Mouse (Mus musculus): ENCODE results near the gene Akap8.

Akap8 gene

DNA sequence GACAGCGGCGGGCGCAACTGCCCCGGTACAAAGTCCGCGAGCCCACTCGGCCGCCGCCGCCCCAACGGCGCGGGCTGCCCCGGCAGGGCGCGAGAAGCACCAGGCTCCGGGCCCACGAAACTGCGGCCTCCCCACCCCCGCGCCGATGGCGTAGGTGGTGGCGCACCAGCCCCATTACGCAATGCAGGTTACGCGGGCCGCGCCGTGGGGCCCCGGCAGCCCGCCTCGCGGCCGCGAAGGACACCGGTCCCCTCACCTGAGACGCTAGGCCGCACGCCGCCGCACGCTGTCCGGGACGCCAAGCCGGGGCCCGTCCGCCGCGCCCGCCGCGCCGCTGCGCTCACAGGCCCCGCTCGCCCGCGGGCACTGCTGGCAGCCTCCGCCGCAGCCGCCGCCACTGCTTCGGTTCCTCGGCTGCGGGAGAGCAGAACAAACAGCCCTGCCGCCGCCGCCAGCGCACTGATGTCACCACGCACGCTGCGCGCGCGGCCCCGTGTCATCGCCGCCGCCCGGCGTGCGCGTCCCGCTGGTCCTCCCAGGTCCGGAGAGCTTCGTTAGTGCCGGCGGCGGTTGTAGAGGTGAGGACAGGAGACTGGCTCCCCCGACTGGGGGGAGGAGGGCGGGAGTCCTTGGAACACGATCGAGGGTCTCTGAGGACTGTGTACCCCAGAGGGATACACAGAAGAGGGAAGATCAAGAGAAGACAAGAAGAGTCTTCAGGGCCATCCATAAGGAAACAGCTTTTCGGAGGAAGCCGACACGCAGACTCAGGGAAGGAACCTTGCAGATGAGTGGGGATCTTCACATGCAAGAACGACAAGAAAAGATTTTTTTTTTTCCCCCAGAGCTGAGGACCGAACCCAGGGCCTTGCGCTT lies 36.5 kb downstream of the Akap8 start, which contains the start of gene Brd4:
TSS of gene Brd4 (minus strand) at position 461 of the 876 bp plus-strand sequence.
- DNase-seq (ENCODE audit: low read depth, low spot score), result peak; percentile 87

DNA sequence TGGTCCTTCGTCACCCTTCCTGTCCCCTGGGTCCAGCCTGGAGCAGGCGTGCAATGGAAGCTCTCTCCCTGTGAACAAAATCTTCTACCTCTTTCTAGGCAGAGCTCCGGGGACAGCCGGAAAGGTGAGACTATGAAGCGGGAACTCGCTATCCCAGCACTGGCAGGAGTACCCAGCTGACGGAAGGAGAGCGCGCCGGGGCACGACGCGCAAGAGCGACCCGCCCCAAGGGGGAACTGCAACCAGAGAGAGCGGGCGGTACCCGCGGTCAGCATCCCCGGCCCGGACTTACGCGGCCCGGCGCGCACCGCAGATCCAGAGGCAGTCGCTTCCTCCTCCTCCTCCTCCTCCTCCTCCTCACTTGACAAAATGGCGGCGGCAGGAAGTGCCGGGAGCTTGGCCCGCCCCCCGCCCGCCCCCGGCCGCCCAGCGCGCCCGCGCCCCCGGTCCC lies 37.2 kb downstream of the Akap8 start:
- DNase-seq (ENCODE audit: low read depth, low spot score), result peak; percentile 32

DNA sequence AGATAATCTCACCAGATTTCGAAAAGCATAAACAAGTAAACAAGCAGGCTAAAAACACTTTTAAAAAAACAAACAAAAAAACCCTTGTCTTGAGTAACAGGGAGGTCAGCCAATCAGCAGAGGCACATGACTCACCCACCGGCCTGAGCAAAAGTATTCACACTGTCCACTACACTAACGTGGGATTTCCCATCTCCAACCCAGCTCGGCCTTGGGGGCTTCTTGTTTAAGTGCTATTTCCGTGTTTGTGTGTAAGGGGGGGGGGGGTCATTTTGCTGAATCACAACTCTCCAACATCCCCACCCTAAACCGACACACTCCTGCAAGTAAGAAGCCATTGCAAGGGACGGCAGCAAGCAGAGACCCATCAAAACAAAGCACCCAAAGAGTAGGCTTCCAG lies 37.7 kb downstream of the Akap8 start:
- DNase-seq (ENCODE audit: low read depth, low spot score), result peak; percentile 1

DNA sequence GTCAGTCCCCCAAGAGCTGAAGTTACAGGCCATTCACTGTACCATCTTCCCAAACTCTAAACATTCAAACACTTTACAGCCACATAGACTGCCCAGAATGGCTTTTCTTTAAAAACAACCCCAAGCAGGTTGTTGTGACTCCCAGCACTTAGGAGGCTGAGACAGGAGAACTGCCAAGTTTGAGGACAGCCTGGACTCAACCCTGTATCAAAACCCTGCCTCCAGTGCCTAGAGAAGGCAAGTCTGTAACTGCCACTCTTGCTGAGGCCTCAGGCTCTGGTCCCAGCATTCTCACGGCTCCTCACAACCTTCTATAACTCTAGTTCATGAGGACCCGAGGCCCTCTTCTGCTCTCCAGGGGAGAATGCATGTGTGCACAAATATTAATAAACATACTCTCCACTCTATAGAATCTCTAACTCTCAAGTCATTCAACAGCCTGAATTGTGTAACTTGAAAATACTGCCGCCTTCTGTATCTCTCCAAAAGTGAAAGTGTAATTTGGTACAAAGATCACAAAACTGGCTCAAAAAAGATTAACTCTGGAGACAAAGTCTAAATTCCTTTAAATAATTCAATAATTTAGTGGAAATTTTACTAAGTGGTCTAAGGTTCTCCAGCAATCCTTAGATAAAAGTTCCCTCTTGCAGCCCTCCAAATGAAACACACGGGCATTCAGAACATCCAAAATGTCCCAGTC lies 39.3 kb downstream of the Akap8 start:
- no peak for DNase-seq (ENCODE audit: low read depth, low spot score)

DNA sequence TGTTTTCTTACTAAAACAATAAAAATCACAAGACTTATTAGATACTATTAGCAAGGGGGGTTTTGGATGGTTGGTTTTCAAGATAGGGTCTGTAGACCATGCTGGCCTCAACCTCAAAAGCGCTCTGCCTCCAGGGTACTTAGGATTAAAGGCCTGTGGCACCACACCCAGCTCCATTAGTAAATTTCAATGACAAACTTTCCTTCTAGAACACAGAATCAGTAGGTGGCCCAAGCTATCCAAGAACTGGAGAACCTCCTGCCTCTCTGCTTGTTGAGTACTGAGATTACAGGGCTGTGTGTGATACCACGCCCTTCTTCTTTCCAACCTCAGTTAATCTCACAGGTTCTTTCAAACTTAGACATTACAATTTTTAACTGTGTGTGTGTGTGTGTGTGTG lies 39.9 kb downstream of the Akap8 start:
- DNase-seq (ENCODE audit: low read depth, low spot score), result no peak

DNA sequence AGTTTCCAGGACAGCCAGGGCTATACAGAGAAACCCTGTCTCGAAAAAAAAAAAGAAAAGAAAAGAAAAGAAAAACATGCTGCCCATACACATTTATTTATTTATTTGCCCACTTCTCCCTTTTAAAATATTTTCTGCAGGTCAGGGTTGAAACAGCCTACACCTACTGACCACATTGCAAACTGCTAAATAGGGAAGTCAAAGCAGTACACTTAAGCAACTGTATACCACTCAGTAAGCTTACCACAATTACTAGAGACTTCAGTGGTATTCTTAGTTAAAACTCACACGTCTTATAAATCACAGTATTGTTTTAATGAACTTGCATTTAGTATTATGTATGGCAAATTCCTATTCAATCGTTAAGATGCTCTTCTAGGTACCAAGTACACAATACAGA lies 40.5 kb downstream of the Akap8 start:
- no peak for DNase-seq (ENCODE audit: low read depth, low spot score)

DNA sequence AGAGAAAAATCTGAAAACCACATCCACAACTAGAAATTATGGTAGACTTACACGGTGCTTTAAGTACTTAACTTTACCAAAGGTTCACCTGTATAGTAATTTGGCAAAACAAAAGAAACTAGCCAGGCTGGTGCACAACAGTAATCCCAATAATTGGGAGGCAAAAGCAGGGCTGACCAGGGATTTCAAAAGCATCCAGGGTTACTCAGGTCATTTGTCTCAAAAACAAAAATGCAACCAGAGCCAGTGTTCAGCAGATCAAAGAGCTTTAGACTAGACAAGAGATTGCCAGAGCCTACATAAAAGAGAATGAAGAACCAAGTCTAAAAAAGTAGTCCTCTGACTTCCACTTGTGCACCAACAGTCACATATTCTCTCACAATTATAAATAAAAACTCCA lies 43.8 kb downstream of the Akap8 start:
- DNase-seq (ENCODE audit: low read depth, low spot score), result no peak

DNA sequence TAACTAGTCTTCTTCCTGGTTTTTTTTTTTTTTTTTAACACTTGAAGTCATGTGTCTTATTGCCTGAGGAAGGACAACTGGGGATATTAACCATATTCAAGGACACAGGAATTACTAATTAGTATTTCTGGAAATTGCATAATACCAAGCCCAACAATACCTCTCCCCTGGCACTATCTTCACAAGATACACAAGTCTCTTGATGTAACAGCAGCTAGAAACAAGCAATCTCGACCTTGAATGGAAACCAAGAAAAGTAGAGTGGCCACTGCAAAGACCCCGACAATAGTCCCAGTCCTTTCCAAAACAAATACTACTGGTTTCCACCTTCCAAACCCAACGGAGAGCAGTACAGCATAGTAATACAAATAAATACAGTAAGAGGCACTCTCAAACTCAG lies 45.5 kb downstream of the Akap8 start:
- no peak for DNase-seq (ENCODE audit: low read depth, low spot score)

DNA sequence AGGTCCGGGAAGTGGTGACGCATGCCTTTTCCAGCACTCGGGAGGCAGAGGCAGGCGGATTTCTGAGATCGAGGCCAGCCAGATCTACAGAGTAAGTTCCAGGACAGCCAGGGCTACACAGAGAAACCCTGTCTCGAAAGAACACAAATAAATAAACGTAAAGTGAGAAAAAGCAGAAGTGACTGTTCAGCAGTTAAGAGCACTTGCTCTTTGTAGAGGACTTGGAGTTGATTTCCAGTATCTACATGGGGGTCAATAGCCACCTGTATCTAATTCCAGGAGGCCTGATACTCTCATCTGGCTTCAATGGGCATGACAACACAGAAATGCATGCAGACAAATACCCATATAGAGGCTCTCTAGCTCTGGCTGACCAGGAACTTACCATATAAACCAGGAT lies 51.9 kb downstream of the Akap8 start:
- DNase-seq (ENCODE audit: low read depth, low spot score), result no peak

DNA sequence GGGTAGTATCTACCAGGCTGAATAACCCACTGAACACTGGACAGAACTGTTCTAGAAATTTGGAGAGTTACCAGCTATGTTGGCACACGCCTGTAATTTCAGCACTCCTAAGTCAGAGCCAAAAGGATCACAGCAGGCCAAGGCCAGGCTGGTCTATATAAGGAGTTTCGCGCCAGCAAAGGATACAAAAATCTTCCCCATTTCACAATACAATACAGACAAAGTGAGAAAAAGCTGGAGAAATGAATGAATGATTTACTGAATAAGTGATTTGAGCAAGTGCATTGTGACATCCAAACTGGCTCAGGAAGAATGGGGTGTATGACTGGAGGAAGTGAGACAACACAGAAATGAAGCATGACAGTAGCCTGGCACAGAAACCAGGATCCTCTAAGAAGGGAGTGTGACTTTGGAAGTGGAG lies 52.5 kb downstream of the Akap8 start:
- no peak for DNase-seq (ENCODE audit: low read depth, low spot score)

DNA sequence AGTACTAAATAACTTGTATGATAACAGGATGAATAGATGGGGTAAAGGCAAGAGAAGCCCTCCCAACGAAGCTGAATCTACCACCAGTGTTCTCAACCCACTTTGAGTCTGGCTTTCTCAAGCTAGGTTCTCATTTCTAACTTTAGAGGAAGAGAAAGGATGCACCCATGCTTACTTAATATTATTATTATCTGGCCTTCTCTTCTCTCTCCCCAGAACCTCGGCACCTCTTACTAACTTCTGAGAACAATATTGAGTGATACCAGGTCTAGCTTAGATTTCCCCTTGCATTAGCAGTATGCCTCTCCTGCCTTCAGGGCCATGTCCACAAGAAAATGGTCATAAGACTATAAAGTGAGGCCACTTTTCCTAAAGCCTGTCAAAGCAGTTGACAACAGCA lies 52.9 kb downstream of the Akap8 start:
- no peak for DNase-seq (ENCODE audit: low read depth, low spot score)

DNA sequence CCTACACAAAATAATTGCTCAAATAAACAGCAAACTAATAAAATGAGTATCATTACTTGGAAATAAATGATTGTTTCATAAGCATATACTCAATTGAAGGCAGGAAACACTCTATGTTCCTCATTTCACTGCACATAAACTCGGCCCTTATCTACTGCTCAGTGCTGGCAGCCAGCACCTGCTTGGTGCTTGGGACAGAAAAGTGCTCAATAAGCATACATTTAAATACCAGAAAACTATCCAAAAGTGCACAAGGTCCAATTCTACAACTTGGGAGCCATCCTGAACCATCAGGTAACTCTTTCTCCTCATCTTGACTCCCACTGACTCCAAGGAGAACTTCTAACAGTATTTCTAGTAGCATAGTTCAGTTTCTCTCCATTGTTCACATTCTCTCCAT lies 53.4 kb downstream of the Akap8 start:
- no peak for DNase-seq (ENCODE audit: low read depth, low spot score)

DNA sequence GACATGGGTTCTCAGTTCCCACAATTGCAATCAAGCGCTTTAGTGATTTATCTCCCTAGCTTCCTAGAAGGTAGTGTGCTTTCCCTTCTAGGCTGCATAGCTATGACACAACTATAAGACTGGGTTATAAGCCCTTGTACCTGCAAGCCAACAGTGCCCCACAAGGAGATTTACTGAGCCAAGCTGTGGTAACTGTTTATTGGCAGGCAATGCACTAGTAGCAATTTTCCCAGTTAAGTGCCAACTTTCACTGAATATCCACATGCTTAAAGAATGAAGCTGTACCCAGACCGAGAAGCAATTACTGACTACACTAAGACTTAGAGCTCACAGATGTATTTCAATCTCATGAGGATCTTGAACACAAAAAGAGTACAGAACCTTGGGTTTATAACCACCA lies 57.4 kb downstream of the Akap8 start:
- no peak for DNase-seq (ENCODE audit: low read depth, low spot score)

DNA sequence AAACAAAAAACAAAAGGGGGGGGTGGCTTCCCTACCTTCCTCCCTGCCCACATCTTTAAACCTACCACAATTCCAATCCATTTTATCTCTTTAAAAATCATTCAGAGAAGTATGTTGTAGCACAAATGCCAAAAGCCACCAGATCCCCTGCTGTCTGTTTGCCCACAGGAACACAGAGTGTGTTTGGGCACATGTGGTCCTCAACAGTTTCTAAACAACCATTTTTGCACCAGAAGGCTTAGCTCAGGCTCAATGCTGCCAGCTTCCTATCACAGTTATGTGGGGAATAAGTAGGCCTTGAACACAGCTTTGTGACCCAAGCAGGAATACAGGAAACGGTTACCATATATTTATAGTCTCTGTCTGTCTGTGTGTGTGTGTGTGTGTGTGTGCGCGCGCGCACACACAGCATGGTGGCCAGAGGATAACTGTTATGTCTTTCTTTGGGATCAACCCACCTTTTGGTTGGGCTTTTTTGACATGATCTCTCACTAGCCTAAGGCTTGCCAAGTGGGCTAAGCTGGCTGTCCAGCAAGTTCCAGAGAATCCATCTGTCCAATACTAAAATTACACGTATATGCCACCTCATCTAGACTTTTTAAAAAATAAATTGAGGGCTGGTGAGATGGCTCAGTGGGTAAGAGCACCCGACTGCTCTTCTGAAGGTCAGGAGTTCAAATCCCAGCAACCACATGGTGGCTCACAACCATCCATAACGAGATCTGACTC lies 58.0 kb downstream of the Akap8 start:
- DNase-seq (ENCODE audit: low read depth, low spot score), result no peak

DNA sequence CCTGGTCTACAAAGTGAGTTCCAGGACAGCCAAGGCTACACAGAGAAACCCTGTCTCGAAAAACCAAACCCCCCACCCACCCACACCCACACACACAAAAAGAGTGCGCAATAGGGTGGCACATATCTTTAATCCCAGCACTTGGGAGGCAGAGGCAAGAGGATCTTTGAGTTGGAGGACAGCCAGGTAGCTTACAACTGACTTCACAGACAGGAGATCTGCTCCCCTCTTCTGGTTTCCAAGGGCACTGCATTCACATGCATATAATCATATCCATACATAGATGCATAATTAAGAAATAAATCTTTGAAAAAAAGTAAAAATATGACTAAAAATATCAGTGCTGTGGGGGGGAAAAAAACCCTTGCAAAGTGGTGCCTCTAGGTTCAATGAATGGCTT lies 62.2 kb downstream of the Akap8 start:
- DNase-seq (ENCODE audit: low read depth, low spot score), result no peak

DNA sequence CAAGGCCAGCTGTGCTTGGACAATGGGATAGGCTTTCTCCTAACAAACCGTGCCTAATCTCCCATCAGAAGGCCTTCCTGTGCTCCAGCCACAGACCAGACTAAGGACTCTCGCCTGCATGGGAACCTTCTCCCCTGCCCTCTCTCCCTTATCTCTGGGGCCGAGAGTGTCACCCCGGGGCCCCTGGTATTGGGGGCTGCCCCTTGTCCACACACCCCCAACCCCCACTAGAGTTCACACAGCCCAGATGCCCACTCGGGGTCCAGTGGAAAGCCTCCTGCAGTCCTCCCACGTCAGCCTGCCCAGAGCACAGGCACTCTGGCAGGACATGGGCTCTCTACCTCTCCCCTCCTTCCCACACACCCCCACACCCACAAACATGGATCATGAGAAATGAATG lies 63.1 kb downstream of the Akap8 start:
- no peak for DNase-seq (ENCODE audit: low read depth, low spot score)

DNA sequence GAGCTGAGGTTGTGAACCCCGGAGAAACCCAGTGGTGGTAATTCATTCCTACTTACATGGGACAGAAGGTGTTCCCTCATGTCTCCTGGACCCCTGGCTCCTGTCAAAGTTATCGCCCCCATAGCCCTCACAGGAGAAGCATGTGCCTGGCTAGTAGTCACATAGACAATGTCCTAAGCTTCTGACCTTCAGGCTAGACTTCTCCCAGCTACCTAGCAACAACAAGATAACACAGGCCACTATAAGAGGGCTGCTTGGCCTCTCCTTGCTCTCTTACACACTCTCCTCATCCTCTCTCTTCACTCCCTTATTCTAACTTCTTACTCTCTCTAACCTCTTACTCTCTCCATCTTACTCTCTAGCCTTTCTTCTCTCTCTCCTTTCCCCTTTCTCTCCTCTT lies 63.6 kb downstream of the Akap8 start:
- DNase-seq (ENCODE audit: low read depth, low spot score), result no peak

DNA sequence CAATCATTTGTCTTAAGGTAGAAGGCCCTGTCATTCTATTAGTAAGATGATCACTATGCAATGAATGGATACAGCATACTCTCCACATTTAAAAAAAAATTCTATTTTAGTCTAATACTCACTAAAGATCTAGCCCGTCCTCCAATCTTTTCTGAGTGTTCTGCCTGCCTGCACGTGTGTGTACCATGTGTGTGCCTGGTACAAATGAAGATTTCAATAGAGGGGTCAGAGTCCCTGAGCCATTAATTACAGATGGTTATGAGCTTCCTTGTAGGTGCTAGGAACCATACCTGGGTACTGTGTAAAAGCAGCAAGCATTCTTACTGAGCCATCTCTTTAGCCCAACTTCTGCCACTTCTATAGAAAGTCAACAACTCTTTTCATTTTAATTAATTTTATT lies 64.1 kb downstream of the Akap8 start:
- no peak for DNase-seq (ENCODE audit: low read depth, low spot score)

Data from embryo, embryonic 11.5 days (tissue).